Mouse (Mus musculus) liver (tissue): ENCODE data around the gene Apol9b.
"Not testable (repeated sequence)": the region's sequence is repeated elsewhere in the genome, so short reads cannot be mapped to it uniquely, and the experiment has no call there.

Experiments used
- DNase-seq: peaks from one replicate; pipeline ENCODE4 v3.0.0-alpha.2; 2020; ENCODE audit warnings: mixed read lengths

Gene Apol9b

GRCm38 (mm10) chr15:77728739-77729138, at the start of gene Apol9b:
Gene Apol9b, plus strand, starts transcription at chr15:77729039.
- DNase-seq, result not testable (repeated sequence)

- peak; percentile 19 for DNase-seq
Measured at GRCm38 (mm10) chr15:77683944-77684343, 44.9 kb upstream of the Apol9b start.

GRCm38 (mm10) chr15:77691532-77692311, 37.1 kb upstream of the Apol9b start:
- not testable (repeated sequence) for DNase-seq

GRCm38 (mm10) chr15:77694687-77695295, 34.0 kb upstream of the Apol9b start:
- DNase-seq, result peak; percentile 47

GRCm38 (mm10) chr15:77698656-77699055, 30.2 kb upstream of the Apol9b start, which contains the start of gene Apol7e:
Gene Apol7e, plus strand, starts transcription at chr15:77698857.
- not testable (repeated sequence) for DNase-seq

GRCm38 (mm10) chr15:77705306-77705705, 23.5 kb upstream of the Apol9b start:
- DNase-seq, result not testable (repeated sequence)

GRCm38 (mm10) chr15:77708936-77709335, 19.9 kb upstream of the Apol9b start:
- DNase-seq, result not testable (repeated sequence)

GRCm38 (mm10) chr15:77718240-77718639, 10.6 kb upstream of the Apol9b start:
- DNase-seq, result not testable (repeated sequence)

- not testable (repeated sequence) for DNase-seq
Measured at GRCm38 (mm10) chr15:77721509-77721908, 7.3 kb upstream of the Apol9b start.

- DNase-seq, result not testable (repeated sequence)
Measured at GRCm38 (mm10) chr15:77724208-77724911, 4.5 kb upstream of the Apol9b start.

- DNase-seq, result not testable (repeated sequence)
Measured at GRCm38 (mm10) chr15:77725393-77726020, 3.3 kb upstream of the Apol9b start.

- DNase-seq, result not testable (repeated sequence)
Measured at GRCm38 (mm10) chr15:77727139-77727538, 1.7 kb upstream of the Apol9b start.

- DNase-seq, result not testable (repeated sequence)
Measured at GRCm38 (mm10) chr15:77727745-77728144, 1.1 kb upstream of the Apol9b start.

- no peak for DNase-seq
Measured at GRCm38 (mm10) chr15:77731605-77732004, 2.8 kb downstream of the Apol9b start.

GRCm38 (mm10) chr15:77732851-77733250, 4.0 kb downstream of the Apol9b start:
- DNase-seq, result not testable (repeated sequence)

GRCm38 (mm10) chr15:77733380-77733779, 4.5 kb downstream of the Apol9b start:
- not testable (repeated sequence) for DNase-seq

- DNase-seq, result not testable (repeated sequence)
Measured at GRCm38 (mm10) chr15:77733903-77734302, 5.1 kb downstream of the Apol9b start.

GRCm38 (mm10) chr15:77740511-77741297, 11.9 kb downstream of the Apol9b start:
- no peak for DNase-seq

- DNase-seq, result not testable (repeated sequence)
Measured at GRCm38 (mm10) chr15:77741556-77741955, 12.7 kb downstream of the Apol9b start.

GRCm38 (mm10) chr15:77744632-77745031, 15.8 kb downstream of the Apol9b start:
- DNase-seq, result no peak

- no peak for DNase-seq
Measured at GRCm38 (mm10) chr15:77745081-77745480, 16.2 kb downstream of the Apol9b start.

- DNase-seq, result no peak
Measured at GRCm38 (mm10) chr15:77746326-77746725, 17.5 kb downstream of the Apol9b start.
